Mouse (Mus musculus) left cerebral cortex, postnatal 10 days (tissue): ENCODE results near the gene Tmem236. TPM values are rescaled to one million over a fixed set of nuclear protein-coding genes. Genes with fewer than 3 reads are reported as not detected.

Experiments
- DNase-seq, 2 experiments: peaks; one replicate each; pipeline ENCODE4 v3.0.0; 2021 to 2022; ENCODE audit warnings: low spot score in 2 of 2, mixed read lengths in 1 of 2; ENCODE audit errors: extremely low spot score in 1 of 2
- intact Hi-C: fragments of 180-260 bp; cut with DNase I; formaldehyde crosslinking; loops from one replicate; pipeline ENCODE4 v1.15.1; 2025
- microRNA-seq: library from miRNA; unstranded; fragments of <30 nt; microRNA quantifications from one replicate; pipeline ENCODE4 v1.2.0, GENCODE M21; 2022
- total RNA-seq, 2 experiments: library from RNA; stranded (reverse); gene quantifications; 2 replicates each; pipeline ENCODE4 v1.2.3; 2021

Gene Tmem236
- total RNA-seq, 2 experiments from 2014 or later: 0.24 TPM; not detected in 1

DNA sequence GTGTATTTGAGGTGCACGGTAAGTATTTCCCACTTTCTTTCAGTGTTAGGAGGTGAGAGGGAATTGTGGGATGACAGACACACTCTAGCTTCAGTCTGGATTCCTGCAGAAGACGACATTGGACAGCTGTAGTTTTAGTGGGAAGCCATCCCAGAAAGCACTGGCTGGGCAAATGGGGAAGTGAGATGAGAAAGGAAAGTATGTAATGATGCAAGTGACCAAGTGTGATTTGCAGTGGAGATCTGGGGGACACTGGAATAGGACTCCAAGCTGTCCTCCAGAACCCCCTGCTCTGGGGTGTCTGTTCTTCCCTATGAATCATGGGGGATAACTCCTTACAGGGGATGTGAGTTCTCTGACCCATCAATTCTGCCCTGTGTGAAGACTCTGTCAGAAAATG is 59.7 kb downstream of the Tmem236 start:
- intact Hi-C loops: no loop called here
- no peak for DNase-seq

DNA sequence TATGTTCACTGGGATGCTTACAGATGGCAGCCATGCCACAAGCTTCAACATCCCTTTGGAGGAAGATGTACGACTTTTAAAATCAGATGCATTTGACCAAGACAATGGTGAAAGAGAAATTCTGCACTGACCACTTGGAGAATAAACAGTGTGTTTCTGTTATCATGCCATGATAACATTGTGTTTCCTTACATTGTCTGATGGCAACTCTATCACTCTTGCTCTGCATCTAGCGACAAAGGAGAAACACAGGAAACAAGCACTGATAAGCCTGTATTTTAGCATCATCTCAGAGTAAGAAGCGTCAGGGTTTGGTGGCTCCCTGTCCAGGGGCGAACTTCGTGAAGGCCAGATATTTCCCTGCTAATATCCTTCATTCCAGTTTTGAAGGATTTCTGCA is 61.0 kb downstream of the Tmem236 start:
- intact Hi-C loops: no loop called here
- no peak for DNase-seq

DNA sequence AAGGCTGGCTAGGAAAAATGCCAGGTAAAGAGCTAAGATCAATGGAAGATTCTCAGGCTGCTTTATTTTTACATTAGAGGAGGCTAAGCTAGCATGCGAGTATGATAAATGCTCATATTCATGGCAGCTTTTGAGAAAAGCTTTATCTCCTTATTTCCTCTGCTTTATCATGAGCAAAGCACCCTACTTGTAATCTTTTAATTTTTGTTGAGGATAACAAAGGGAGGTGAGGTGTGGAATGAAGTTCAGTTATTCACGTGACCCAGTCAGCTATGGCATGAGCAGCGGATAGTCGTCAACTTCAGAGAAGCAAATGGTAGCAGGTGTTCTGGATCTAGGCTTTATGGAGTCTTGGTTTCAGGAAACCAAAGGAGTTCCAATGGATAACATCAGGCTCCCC is 62.6 kb downstream of the Tmem236 start:
- intact Hi-C loops: no loop called here
- no peak for DNase-seq

DNA sequence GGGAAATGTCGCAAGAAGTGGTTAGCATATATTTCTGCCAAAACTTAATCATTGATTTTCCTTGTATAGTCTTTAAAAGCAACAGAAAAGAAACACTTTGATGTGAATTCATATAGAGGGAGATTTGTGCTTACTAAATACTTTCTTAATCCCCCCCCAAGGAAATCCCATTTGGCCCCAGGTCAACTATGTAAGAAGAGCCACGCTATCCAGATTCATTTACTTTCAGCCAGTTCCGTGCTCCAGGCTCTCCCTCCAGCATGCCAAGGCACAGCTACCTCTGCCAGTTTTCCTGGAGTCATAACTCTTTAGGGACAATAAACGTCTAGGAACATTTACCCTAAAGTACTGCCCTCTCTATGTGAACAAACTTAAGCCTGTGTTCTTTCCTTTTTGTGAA is 63.4 kb downstream of the Tmem236 start:
- intact Hi-C loops: no loop called here
- DNase-seq: no peak

DNA sequence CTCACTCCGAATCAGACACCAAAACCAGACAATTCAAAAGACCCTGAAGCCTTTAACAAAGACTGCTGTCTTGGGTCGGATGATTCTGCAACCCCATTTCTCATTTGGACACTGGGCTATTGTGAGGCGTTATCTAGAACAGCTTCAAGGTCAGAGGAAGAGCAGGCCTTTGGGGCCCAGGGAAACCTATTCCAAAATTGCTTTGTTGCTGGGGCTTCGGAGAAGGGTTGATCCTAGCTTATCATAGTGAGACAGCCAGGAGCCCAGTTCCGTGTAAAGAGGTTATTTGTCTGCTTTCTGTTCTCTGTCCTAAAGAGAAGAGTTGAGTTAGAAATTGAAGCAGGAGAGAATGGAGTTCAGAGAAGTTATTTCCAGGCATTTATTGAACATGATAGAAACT is 64.8 kb downstream of the Tmem236 start:
- DNase-seq: no peak
- intact Hi-C loops: no loop called here

DNA sequence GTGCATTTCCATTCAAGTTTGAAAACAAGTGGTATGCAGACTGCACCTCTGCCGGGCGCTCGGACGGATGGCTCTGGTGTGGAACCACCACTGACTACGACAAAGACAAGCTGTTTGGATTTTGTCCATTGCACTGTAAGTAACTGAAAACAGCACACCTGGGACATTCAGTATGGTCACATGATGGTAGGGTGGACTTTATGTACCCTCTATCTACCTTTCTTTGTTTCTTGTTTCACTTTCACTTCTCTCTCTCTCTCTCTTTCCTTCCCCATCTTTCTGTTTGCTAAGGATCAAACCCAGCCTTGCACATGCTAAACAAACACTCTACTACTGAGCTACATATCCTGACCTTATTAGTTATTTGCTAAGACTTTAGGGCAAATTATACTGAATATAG is 69.8 kb downstream of the Tmem236 start:
- intact Hi-C loops: no loop called here
- DNase-seq: no peak

DNA sequence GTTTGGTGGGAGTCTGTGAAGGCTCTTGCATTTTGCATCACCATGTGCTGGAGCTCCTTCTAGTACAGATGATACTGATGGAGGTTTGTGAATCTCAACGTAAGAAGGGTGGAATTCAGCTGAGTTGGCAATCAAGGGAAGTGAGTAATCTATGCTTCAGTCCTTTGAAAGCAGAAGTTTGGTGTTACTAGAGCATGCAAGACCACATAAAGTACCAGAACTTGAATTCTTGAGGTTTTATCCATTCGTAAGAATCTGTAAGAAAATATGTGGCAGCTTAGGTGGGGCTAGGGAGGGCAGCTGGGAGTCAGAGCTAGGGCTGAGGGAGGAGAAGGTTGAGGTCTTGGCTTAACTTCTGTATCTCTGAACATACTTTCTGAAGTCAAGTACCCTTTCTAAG is 70.3 kb downstream of the Tmem236 start:
- DNase-seq: no peak
- intact Hi-C loops: no loop called here

DNA sequence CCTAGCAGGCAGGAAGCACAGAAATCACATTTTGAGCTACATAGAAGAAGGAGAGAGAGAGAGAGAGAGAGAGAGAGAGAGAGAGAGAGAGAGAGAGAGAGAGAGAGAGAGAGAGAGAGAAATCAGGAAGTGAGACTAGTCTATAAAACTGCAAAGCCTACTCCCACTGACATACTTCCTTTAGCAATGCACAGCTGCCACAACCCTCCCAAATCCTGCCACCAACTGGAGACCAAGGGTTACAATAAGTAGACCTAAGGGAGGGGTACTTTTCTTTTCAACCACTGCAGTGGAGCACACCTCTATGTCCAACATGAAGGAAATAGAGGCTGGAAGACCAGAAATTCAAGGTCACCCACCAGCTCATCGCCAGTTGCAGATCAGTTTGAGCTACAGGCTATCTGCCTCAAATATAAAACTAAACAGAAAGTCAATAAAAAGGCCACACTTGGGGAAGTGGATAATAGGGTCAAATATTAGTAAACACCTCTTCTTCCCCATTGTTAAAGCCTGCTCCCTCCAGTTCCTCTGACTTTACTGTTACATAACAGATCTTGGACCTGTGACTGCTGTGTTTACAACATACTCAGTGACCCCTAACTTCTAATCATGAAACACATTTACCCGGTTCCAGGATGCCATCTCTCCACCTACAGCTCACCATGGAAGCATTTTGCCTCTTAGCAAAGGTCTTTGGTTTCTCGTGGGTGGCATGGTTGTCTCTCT is 75.7 kb downstream of the Tmem236 start:
- intact Hi-C loops: no loop called here
- DNase-seq: no peak

DNA sequence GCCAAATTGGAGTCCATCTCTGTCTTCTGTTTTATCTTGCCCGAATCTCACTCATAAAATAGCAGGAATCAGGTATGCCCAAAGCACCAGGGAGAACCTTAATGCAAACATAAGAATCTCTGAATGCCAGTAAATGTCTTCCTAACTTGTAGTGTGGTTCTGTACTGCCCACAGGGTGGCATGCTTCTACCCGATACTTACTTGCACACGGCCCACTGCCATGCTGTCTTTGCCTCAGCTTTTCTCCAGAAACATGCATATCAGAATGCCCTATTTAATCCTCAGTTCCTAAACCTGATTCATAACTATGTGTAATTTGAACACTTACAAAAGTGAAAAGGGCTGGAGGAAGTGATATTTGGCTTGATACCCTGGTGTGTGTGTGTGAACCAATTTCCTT is 77.6 kb downstream of the Tmem236 start:
- intact Hi-C loops: no loop called here
- DNase-seq: no peak

DNA sequence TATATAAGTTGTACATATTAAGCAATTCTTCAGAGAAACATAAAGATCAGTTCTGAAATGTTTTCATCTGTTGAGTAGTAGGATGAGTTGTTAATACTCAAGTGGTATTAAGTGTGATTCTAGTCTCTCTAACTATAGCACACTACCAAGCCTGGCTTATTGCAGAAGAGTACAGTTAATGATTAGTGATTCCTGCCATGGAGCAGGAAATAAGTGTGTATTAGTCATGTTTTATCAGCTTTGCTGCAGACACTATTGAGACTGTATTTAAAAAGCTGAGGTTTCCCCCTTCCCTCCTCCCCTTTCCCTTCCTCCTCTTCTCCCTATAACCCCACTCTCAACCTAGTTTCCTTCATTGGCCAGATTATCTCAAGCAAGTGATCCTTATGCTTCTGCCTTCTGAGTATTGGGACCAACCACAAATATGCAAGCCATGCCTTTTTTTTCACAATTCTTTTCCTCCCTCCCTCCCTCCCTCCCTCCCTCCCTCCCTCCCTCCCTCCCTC is 84.1 kb downstream of the Tmem236 start:
- no peak for DNase-seq
- intact Hi-C loops: no loop called here

DNA sequence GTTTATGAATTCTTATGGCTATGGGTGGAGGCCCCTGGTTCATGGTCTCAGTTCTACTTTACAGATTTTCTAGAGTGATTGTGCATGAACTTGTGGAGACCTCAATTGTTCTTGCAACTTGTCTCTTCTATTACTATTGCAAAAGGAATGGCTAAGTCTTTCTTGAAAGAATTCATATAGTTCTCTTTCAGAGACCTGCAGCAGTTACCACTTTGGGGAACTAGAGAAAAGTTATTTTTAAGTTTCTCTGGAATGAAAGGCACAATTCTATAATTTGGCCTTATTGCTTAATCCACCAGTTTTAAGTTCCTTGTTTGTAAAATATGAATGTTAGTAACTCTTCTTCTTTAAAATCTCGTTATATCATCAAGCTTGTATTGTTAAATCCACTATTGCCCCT is 87.8 kb downstream of the Tmem236 start:
- intact Hi-C loops: no loop called here
- DNase-seq: no peak

DNA sequence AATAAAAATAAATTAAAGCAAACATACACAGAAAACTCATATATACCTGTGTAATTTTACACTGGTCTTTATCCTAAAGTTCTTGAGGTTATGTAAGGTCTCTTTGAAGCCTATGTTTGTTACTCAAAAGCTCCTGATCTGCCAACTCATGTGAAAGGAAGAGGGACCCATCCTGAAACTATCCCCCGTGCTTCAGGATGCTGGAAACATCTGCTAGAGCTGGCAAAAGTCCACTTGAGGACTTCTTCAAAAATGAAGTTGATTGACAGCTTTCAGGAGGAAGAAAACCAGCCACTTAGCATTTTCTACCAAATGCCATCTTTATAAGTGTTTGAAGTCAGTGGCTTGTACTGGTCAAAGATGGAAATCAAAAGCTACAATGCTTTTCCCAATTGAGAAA is 94.8 kb downstream of the Tmem236 start:
- intact Hi-C loops: no loop called here
- DNase-seq: no peak

Small RNA genes within 50 kb of the gene (microRNA-seq; reads per million reads assigned to microRNA genes)
- 0.86 reads per million for gene Mir511

Other genes starting within 250 kb of the Tmem236 start
- gene Hacd1, start 118.4 kb upstream of the Tmem236 start, total RNA-seq: 10 to 100 TPM; 35.3 to 35.6 TPM
- 100 to 1,000 TPM in 1 of 2 experiments, 10 to 100 TPM in 1; 92.6 to 102 TPM for gene Stam, start 100.4 kb upstream of the Tmem236 start, total RNA-seq
- gene Mrc1, start 54.9 kb downstream of the Tmem236 start, total RNA-seq: 1 to 10 TPM; 7.6 to 8.3 TPM
- gene Slc39a12, start 213.8 kb downstream of the Tmem236 start, total RNA-seq: 10 to 100 TPM; 21.5 to 28.2 TPM